Mouse (Mus musculus) heart, postnatal 14 days (tissue): ENCODE results near the gene Aqp11. TPM values are rescaled to one million over a fixed set of nuclear protein-coding genes. Genes with fewer than 3 reads are reported as not detected.

ENCODE experiments used
- DNase-seq, 2 experiments: peaks; one replicate each; pipeline ENCODE4 v3.0.0; 2021 to 2022
- intact Hi-C: fragments of 180-260 bp; cut with DNase I; formaldehyde crosslinking; loops from one replicate; pipeline ENCODE4 v1.15.1; 2025
- long read RNA-seq, 2 experiments: library from polyadenylated mRNA; stranded (forward); transcript quantifications; one replicate each; pipeline ENCODE4 v2.0.0; 2021
- total RNA-seq, 2 experiments: library from RNA; stranded (reverse); gene quantifications; 2 replicates each; pipeline ENCODE4 v1.2.3; 2021

The Aqp11 gene
- total RNA-seq = 1 to 10 TPM; 3.5 to 7.9 TPM
- long read RNA-seq, experiment 1, partial matches to known transcripts = 0 of 6 reads
- long read RNA-seq, experiment 1, other reads (novel, unspliced or antisense) = 1 of 6 reads
- long read RNA-seq, experiment 2, partial matches to known transcripts = 0 of 2 reads
- long read RNA-seq, experiment 2, other reads (novel, unspliced or antisense) = 0 of 2 reads

DNA sequence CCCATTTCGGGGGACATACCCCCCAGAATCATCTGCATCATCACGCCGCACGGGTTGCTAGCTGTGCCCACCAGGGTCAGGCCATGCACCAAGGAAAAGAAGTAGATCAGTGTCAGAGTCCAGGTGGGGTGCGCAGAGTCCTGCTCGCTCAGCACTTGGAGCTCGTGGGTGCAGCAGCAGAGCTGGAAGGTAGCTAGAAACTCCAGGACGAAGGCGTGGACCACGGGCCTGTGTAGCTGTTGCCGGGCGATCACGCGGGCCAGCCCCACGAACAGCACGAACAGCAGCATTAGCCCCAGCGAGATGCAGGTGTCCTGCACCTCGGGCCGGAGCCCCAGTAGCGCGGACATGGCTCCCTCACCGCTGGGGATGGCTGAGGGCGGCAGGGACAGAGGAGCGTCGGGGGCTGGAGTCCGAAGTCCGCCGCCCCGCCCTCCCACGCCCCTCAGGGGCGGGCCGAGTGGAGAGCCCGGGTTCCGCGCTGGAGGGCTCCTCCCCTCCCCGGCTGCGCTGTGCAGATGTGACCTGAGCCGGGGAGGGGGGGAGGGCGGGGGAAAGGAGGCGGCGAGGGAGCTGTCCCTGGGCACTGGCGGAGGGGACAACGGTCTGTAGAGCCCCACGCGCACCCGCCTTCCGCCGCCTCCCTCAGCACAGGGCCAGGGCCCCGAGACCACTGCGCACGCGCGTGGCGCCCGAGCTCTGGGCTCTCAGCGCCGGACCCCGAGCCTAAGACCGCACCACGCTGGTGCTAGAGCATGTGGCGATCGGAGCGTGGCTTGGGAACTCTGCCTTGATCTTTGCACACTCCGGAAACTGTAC is at the start of gene Aqp11:
Gene Aqp11 (minus strand): TSS at position 652 of the 819 bp plus-strand sequence.
- DNase-seq = peak; percentile 88 to 89
- intact Hi-C loops = no loop called here

DNA sequence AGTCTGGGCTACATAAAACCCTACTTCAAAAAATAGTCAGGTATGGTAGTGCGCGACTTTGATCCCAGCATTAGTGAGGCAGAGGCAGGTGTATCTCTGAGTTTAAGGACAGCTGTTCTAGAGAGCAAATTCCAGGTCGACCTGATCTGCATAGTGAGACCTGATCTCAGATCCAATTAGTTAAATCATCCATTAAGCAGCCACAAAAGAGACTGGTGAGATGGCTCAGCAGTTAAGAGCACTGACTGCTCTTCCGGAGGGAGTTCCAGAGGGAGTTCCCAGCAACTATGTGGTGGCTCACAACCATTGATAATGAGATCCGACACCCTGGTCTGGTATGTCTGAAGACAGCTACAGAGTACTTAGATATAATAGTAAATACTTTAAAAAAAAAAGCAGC is 45.4 kb upstream of the Aqp11 start:
- intact Hi-C loops = no loop called here
- DNase-seq = no peak

GRCm38 (mm10) chr7:97781496-97781895 is 43.4 kb upstream of the Aqp11 start:
- no peak for DNase-seq
- intact Hi-C loops = no loop called here

DNA sequence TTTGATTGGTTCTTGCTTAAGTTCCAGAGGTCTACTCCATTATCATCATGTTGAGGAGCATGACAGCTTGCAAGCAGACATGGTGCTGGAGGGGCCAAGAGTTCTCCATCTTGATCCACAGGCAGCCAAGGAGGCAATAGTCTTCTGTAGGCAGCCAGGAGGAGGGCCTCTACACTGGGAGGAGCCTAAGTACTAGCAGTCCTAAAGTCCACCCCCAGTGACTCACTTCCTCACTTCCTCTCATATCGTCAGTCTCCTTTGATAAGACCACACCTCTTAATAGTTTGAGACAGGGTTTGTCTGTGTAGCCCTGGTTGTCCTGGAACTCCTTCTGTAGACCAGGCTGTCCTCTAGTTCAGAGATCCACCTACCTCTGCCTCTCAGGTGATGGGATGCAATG is 42.7 kb upstream of the Aqp11 start:
- intact Hi-C loops = no loop called here
- DNase-seq = no peak

DNA sequence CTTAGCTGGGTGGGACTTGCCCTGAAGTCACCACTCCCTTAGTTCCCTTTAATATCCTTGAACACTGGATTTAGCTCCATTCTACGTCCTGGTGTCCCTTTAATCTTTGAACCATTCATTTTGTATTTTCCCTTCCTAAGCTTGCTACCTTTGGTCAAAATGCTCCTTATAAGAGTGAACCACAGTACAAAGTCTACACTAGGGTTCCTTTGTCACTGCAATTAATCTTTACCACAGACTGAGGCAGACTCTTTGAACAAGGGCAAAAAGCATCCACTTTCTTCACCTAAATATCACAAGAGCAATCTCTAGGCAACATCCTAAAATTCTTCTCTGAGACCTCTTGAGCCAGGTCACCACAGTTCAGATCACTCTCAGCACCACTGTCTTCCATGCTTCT is 42.1 kb upstream of the Aqp11 start:
- DNase-seq = no peak
- intact Hi-C loops = no loop called here

DNA sequence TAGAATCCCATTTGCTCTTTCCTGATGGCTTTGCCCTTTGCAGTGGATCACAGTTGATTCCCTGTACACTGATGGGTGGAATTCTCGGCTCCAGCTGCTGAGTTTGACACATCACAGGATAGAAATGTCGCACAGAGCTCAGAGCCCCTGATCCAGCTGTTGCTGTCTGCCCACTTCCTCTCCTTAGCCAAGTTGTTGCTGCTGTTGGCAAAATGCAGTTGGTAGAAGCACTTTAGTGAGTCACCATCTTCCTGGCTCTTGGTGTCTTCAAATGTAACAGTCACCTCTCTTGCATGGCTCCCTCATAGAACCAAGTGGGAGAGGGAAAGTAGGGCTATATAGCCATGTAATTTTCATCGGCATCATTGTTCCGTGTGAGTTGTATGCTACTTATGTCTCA is 39.1 kb upstream of the Aqp11 start:
- intact Hi-C loops = no loop called here
- no peak for DNase-seq

DNA sequence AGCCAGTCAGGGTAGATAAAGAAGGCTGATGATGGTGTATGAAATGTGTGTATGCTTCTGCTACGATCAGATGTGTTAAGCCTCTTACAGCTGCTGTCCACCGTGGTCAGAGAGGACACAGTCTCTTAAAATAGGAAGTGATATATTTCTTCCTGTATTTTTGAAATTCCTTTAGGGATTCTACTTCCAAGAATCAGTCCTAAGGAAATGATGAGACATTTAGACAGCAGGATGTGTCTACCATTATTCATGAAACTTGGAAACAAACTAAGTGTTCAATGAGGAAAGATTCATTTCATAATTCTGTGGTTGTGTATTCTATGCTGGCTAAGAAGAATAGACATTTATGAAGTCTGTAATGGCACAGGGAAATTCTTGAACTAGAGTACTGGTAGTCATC is 37.8 kb upstream of the Aqp11 start:
- DNase-seq = no peak
- intact Hi-C loops = no loop called here

DNA sequence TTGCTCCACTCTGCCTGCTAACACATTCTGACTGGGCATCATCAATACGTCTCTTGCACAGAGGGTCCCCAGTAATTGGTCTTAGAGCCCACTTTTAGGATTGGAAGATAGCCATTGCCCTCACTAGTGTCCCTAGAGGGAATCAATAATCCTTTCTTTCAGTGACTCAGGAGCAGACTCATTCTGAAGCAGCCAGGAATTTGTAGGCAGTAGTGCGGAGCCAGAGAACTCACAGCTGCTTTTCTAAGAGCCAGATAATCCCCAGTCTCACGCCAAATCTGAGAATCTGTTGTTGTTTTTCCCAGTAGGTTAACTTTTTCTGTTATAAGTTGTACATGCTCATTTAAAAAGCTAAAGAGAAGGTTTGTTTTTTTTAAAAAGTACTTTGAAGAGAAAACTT is 37.3 kb upstream of the Aqp11 start:
- intact Hi-C loops = no loop called here
- no peak for DNase-seq

- intact Hi-C loops = no loop called here
- DNase-seq = no peak
Measured at GRCm38 (mm10) chr7:97770841-97771620, 32.9 kb upstream of the Aqp11 start.

DNA sequence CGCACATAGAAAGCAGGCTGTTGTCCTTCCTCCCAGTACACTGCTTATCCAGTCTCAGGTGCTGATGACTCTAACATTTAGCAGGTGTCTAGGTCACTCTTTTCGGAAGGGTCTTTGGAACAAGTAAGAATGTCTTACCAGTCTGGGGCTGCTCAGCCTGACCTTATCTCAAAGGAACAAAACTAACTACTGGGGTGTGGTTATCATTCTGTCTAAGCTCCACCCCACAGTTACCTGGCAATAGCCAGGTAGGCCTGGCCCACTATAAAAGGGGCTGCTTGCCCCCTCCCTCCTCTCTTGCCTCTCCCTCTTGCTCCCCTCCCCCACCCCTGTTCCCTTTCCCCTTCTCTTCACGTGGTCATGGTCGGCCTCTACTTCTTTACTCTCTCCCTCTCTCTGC is 30.9 kb upstream of the Aqp11 start:
- no peak for DNase-seq
- intact Hi-C loops = no loop called here

GRCm38 (mm10) chr7:97767841-97768240 is 29.8 kb upstream of the Aqp11 start:
- DNase-seq = no peak
- intact Hi-C loops = no loop called here

- DNase-seq = no peak
- intact Hi-C loops = no loop called here
Measured at GRCm38 (mm10) chr7:97766406-97767166, 28.5 kb upstream of the Aqp11 start.

DNA sequence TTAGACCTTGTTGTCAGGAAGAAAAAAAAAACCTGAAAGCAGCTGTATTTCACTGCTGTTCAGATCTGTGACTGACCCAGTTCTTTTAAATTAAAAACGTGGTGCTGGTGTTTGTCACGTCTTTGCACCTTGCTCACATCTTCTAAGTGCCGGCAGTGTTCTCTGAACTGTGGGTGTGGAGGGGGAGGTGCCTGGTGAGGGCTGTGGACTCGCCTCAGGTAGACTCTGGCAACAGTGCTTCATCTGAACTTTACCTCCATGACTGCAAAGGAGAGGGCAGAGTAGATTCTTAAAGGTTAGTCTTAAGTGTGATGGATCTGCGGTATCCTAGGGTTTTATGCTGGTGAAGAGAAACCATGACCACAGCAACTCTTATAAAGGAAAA is 27.9 kb upstream of the Aqp11 start:
- intact Hi-C loops = no loop called here
- no peak for DNase-seq

GRCm38 (mm10) chr7:97765181-97765962 is 27.3 kb upstream of the Aqp11 start:
- intact Hi-C loops = no loop called here
- no peak for DNase-seq

- no peak for DNase-seq
- intact Hi-C loops = no loop called here
Measured at GRCm38 (mm10) chr7:97764591-97764990, 26.5 kb upstream of the Aqp11 start.

GRCm38 (mm10) chr7:97756967-97757881 is 19.1 kb upstream of the Aqp11 start:
- intact Hi-C loops = no loop called here
- no peak for DNase-seq

DNA sequence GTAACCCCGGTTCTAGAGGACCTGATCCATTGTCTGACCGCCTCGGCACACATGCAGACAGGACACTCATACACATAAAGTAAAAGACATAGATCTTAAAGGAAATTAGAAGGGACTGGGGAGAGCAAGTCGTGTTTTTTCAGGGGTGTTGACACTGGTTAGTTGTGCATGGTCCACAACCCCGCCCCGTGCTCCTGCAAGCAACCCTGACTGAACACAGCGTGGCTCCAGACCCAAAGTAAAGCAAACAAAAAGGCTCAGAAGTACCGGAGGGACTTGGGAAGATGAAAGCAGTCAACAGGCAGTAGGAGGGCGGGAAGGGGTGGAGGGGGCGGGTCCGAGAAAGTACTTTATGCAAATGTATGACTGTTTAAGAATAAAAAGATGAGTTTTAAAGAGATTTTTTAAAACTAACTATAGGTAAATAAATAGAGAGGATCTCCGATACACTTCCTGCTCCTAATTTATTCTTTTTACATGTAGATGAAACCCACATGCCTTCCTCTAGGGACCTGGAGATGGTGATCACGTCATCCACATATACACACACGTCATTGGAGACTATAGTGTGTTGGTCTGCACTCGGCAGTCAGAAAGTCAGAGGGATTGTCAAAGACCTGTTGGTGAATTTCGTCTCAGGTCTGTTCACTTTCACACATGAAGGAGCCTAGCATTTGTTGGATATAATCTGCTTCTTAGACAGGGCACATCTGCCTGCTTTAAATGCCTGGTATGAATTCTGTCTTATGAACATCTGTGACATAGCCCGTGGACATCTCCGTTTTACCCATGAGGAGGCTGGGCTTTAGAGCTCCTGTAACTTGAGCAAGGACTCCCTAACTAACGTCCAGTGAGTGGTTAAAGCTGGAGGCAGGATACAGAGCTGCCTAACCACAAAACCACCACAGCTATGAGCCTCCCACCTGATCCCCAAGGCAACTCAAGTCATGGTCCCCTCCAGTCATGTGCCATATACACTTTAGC is 11.4 kb upstream of the Aqp11 start:
- DNase-seq = peak in 1 of 2 experiments; percentile 17

More for the DNA sequence above, 11.4 kb upstream of the Aqp11 start:
- intact Hi-C loops = loop anchor here (5.0 to 10.0 kb wide), 2 partner anchors 98 to 335 kb away; no protein-coding TSS in a partner anchor
